Mouse (Mus musculus): ENCODE measurements around the gene Unc13d. TPM values are rescaled to one million over a fixed set of nuclear protein-coding genes. Genes with fewer than 3 reads are reported as not detected.
A peak's percentile ranks its signal among the peaks of the same experiment; 100 is the strongest.

The Unc13d gene
- polyA plus RNA-seq, 1 experiment from 2014 or later = 1.3 TPM

- Histone ChIP-seq H3K27me3 (ENCODE audit: control insufficient read depth, insufficient read depth, low read length) (peaks cover 31% of the 10 kb centered on the region), H3K4me2 (replicated peaks; ENCODE audit: low read depth, low read length) (peak overlapping the region; percentile 2; the same call in 1 of the 2 replicates), H3K36me3 (ENCODE audit: control insufficient read depth, insufficient read depth, low read length) (no peaks in the 10 kb centered on the region), H3K4me3 (ENCODE audit: low read depth, low read length) (no peak overlapping the region), H3K9ac (ENCODE audit: low read depth, low read length) (0 out of 2 replicates have a peak overlapping the region, but pooled peaks have one; percentile 5), H3K27ac (ENCODE audit: low read depth, low read length) (no peak overlapping the region), H3K4me1 (replicated peaks; ENCODE audit: control insufficient read depth, insufficient read depth, low read length) (peaks cover 18% of the 10 kb centered on the region), H3K9me3 (ENCODE audit: control insufficient read depth, low read length) (no peaks in the 10 kb centered on the region)
- ATAC-seq (ENCODE audit: low FRiP score) (peak; percentile 35; the same call in 1 of the 2 replicates), DNase-seq (ENCODE audit: low spot score) (peak; percentile 43)
- WGBS = 39% methylated on average over 14 of the region's 14 CpGs
Measured at GRCm38 (mm10) chr11:116104006-116104646, 26.4 kb upstream of the Unc13d start.

GRCm38 (mm10) chr11:116103572-116103971 lies 25.8 kb upstream of the Unc13d start:
- no peaks in the 10 kb centered on the region for H3K36me3 ChIP-seq (ENCODE audit: control insufficient read depth, insufficient read depth, low read length)
- WGBS = 87% methylated on average over 12 of the region's 12 CpGs
- peaks cover 26% of the 10 kb centered on the region for H3K27me3 ChIP-seq (ENCODE audit: control insufficient read depth, insufficient read depth, low read length)
- H3K4me2 ChIP-seq (replicated peaks; ENCODE audit: low read depth, low read length) = no peak overlapping the region
- peaks cover 18% of the 10 kb centered on the region for H3K4me1 ChIP-seq (replicated peaks; ENCODE audit: control insufficient read depth, insufficient read depth, low read length)
- ATAC-seq (ENCODE audit: low FRiP score) (no peak), DNase-seq (ENCODE audit: low spot score) (no peak)
- H3K9ac ChIP-seq (ENCODE audit: low read depth, low read length) = no peak overlapping the region
- H3K4me3 ChIP-seq (ENCODE audit: low read depth, low read length) = no peak overlapping the region
- H3K9me3 ChIP-seq (ENCODE audit: control insufficient read depth, low read length) = no peaks in the 10 kb centered on the region
- H3K27ac ChIP-seq (ENCODE audit: low read depth, low read length) = no peak overlapping the region

GRCm38 (mm10) chr11:116102472-116102871 lies 24.7 kb upstream of the Unc13d start:
- H3K9me3 ChIP-seq (ENCODE audit: control insufficient read depth, low read length) = no peaks in the 10 kb centered on the region
- 58% methylated on average over 3 of the region's 4 CpGs for WGBS
- H3K27ac ChIP-seq (ENCODE audit: low read depth, low read length) = peak overlapping the region; percentile 70
- ATAC-seq (ENCODE audit: low FRiP score) (no peak), DNase-seq (ENCODE audit: low spot score) (no peak)
- H3K4me3 ChIP-seq (ENCODE audit: low read depth, low read length) = no peak overlapping the region
- H3K4me2 ChIP-seq (replicated peaks; ENCODE audit: low read depth, low read length) = no peak overlapping the region
- H3K27me3 ChIP-seq (ENCODE audit: control insufficient read depth, insufficient read depth, low read length) = peaks cover 15% of the 10 kb centered on the region
- no peaks in the 10 kb centered on the region for H3K36me3 ChIP-seq (ENCODE audit: control insufficient read depth, insufficient read depth, low read length)
- H3K9ac ChIP-seq (ENCODE audit: low read depth, low read length) = no peak overlapping the region
- peaks cover 18% of the 10 kb centered on the region for H3K4me1 ChIP-seq (replicated peaks; ENCODE audit: control insufficient read depth, insufficient read depth, low read length)

- 37% methylated on average over 11 of the region's 11 CpGs for WGBS
- DNase-seq (ENCODE audit: low spot score) (peak; percentile 32), ATAC-seq (ENCODE audit: low FRiP score) (no peak)
- peaks cover 10% of the 10 kb centered on the region for H3K27me3 ChIP-seq (ENCODE audit: control insufficient read depth, insufficient read depth, low read length)
- no peak overlapping the region for H3K4me2 ChIP-seq (replicated peaks; ENCODE audit: low read depth, low read length)
- H3K4me3 ChIP-seq (ENCODE audit: low read depth, low read length) = no peak overlapping the region
- H3K9me3 ChIP-seq (ENCODE audit: control insufficient read depth, low read length) = no peaks in the 10 kb centered on the region
- 0 out of 2 replicates have a peak overlapping the region, but pooled peaks have one; percentile 40 for H3K9ac ChIP-seq (ENCODE audit: low read depth, low read length)
- peak overlapping the region; percentile 70 for H3K27ac ChIP-seq (ENCODE audit: low read depth, low read length)
- H3K4me1 ChIP-seq (replicated peaks; ENCODE audit: control insufficient read depth, insufficient read depth, low read length) = peaks cover 18% of the 10 kb centered on the region
- no peaks in the 10 kb centered on the region for H3K36me3 ChIP-seq (ENCODE audit: control insufficient read depth, insufficient read depth, low read length)
Measured at GRCm38 (mm10) chr11:116101931-116102381, 24.2 kb upstream of the Unc13d start.

- H3K27me3 ChIP-seq (ENCODE audit: control insufficient read depth, insufficient read depth, low read length) = no peaks in the 10 kb centered on the region; the same call in 1 of the 2 replicates
- no peak for ATAC-seq (ENCODE audit: low FRiP score)
- no peak overlapping the region for H3K4me2 ChIP-seq (replicated peaks; ENCODE audit: low read depth, low read length)
- DNase-seq (ENCODE audit: low spot score) = no peak
- H3K4me3 ChIP-seq (ENCODE audit: low read depth, low read length) = no peak overlapping the region
- no peaks in the 10 kb centered on the region for H3K36me3 ChIP-seq (ENCODE audit: control insufficient read depth, insufficient read depth, low read length)
- peaks cover 10% of the 10 kb centered on the region; the same call in 1 of the 2 replicates for H3K4me1 ChIP-seq (replicated peaks; ENCODE audit: control insufficient read depth, insufficient read depth, low read length)
- no peaks in the 10 kb centered on the region for H3K9me3 ChIP-seq (ENCODE audit: control insufficient read depth, low read length)
- no peak overlapping the region for H3K27ac ChIP-seq (ENCODE audit: low read depth, low read length)
- WGBS = 87% methylated on average over 7 of the region's 7 CpGs
- no peak overlapping the region for H3K9ac ChIP-seq (ENCODE audit: low read depth, low read length)
Measured at GRCm38 (mm10) chr11:116100839-116101238, 23.1 kb upstream of the Unc13d start.

GRCm38 (mm10) chr11:116100385-116100784 lies 22.6 kb upstream of the Unc13d start:
- no peaks in the 10 kb centered on the region for H3K27me3 ChIP-seq (ENCODE audit: control insufficient read depth, insufficient read depth, low read length)
- H3K27ac ChIP-seq (ENCODE audit: low read depth, low read length) = no peak overlapping the region
- no peak overlapping the region for H3K9ac ChIP-seq (ENCODE audit: low read depth, low read length)
- peaks cover 10% of the 10 kb centered on the region; the same call in 1 of the 2 replicates for H3K4me1 ChIP-seq (replicated peaks; ENCODE audit: control insufficient read depth, insufficient read depth, low read length)
- H3K9me3 ChIP-seq (ENCODE audit: control insufficient read depth, low read length) = no peaks in the 10 kb centered on the region
- H3K4me3 ChIP-seq (ENCODE audit: low read depth, low read length) = no peak overlapping the region
- H3K4me2 ChIP-seq (replicated peaks; ENCODE audit: low read depth, low read length) = no peak overlapping the region
- DNase-seq (ENCODE audit: low spot score) (no peak), ATAC-seq (ENCODE audit: low FRiP score) (no peak)
- WGBS = 91% methylated on average over 6 of the region's 6 CpGs
- H3K36me3 ChIP-seq (ENCODE audit: control insufficient read depth, insufficient read depth, low read length) = no peaks in the 10 kb centered on the region

GRCm38 (mm10) chr11:116099462-116099861 lies 21.7 kb upstream of the Unc13d start:
- H3K4me1 ChIP-seq (replicated peaks; ENCODE audit: control insufficient read depth, insufficient read depth, low read length) = peaks cover 10% of the 10 kb centered on the region; the same call in 1 of the 2 replicates
- ATAC-seq (ENCODE audit: low FRiP score) (no peak), DNase-seq (ENCODE audit: low spot score) (no peak)
- no peaks in the 10 kb centered on the region for H3K36me3 ChIP-seq (ENCODE audit: control insufficient read depth, insufficient read depth, low read length)
- no peaks in the 10 kb centered on the region for H3K9me3 ChIP-seq (ENCODE audit: control insufficient read depth, low read length)
- no peak overlapping the region for H3K27ac ChIP-seq (ENCODE audit: low read depth, low read length)
- H3K4me2 ChIP-seq (replicated peaks; ENCODE audit: low read depth, low read length) = no peak overlapping the region
- no peaks in the 10 kb centered on the region for H3K27me3 ChIP-seq (ENCODE audit: control insufficient read depth, insufficient read depth, low read length)
- no peak overlapping the region for H3K9ac ChIP-seq (ENCODE audit: low read depth, low read length)
- H3K4me3 ChIP-seq (ENCODE audit: low read depth, low read length) = no peak overlapping the region
- WGBS = 91% methylated on average over 6 of the region's 6 CpGs

- ATAC-seq (ENCODE audit: low FRiP score) = no peak
- 80% methylated on average over 14 of the region's 14 CpGs for WGBS
- H3K4me2 ChIP-seq (replicated peaks; ENCODE audit: low read depth, low read length) = no peak overlapping the region
Measured at GRCm38 (mm10) chr11:116098711-116099460, 21.1 kb upstream of the Unc13d start.

More at GRCm38 (mm10) chr11:116098711-116099460, 21.1 kb upstream of the Unc13d start:
- Histone ChIP-seq H3K9me3 (ENCODE audit: control insufficient read depth, low read length) (no peaks in the 10 kb centered on the region), H3K36me3 (ENCODE audit: control insufficient read depth, insufficient read depth, low read length) (no peaks in the 10 kb centered on the region), H3K4me1 (replicated peaks; ENCODE audit: control insufficient read depth, insufficient read depth, low read length) (peaks cover 10% of the 10 kb centered on the region; the same call in 1 of the 2 replicates), H3K9ac (ENCODE audit: low read depth, low read length) (no peak overlapping the region), H3K27me3 (ENCODE audit: control insufficient read depth, insufficient read depth, low read length) (no peaks in the 10 kb centered on the region), H3K4me3 (ENCODE audit: low read depth, low read length) (no peak overlapping the region), H3K27ac (ENCODE audit: low read depth, low read length) (no peak overlapping the region)
- DNase-seq (ENCODE audit: low spot score) = no peak

Data from hindbrain, embryonic 11.5 days (tissue).